Mouse (Mus musculus): Measurements from ENCODE around the gene Tagap1. TPM values are rescaled to one million over a fixed set of nuclear protein-coding genes. Genes with fewer than 3 reads are reported as not detected.
A peak's percentile ranks its signal among the peaks of the same experiment; 100 is the strongest.
"Not testable (repeated sequence)": the region's sequence is repeated elsewhere in the genome, so short reads cannot be mapped to it uniquely, and the experiment has no call there.

The Tagap1 gene
- 19.7 and 20.5 TPM in 2 replicates for polyA plus RNA-seq (2012; rRNA removed)

- H3K27ac ChIP-seq (ENCODE audit: insufficient read depth, low read depth, low read length), result peak within 1 kb of the TSS; percentile 82
- H3K4me3 ChIP-seq (ENCODE audit: insufficient read depth, low read depth, low read length), result peak within 1 kb of the TSS; percentile 74
- under 1% methylated on average over 45 of the region's 51 CpGs for WGBS
- H3K4me1 ChIP-seq (ENCODE audit: control insufficient read depth, insufficient read depth, low read length); H3K36me3 ChIP-seq (ENCODE audit: control insufficient read depth, insufficient read depth, low read length); H3K27me3 ChIP-seq (replicated peaks; ENCODE audit: control insufficient read depth, insufficient read depth, low read length): not testable (repeated sequence)
- peak; percentile 55 for DNase-seq
These were observed at the start of gene Tagap1 for GRCm38 (mm10) chr17:6960776-6961175. Tagap1 (minus strand) TSS chr17:6961156.

GRCm38 (mm10) chr17:7009901-7010300, 48.9 kb upstream of the Tagap1 start:
- not testable (repeated sequence) for DNase-seq; H3K27me3 ChIP-seq (replicated peaks; ENCODE audit: control insufficient read depth, insufficient read depth, low read length); H3K4me1 ChIP-seq (ENCODE audit: control insufficient read depth, insufficient read depth, low read length); H3K27ac ChIP-seq (ENCODE audit: insufficient read depth, low read depth, low read length); H3K36me3 ChIP-seq (ENCODE audit: control insufficient read depth, insufficient read depth, low read length); H3K4me3 ChIP-seq (ENCODE audit: insufficient read depth, low read depth, low read length)
- 54% methylated on average over 6 of the region's 9 CpGs for WGBS

GRCm38 (mm10) chr17:7009440-7009839, 48.5 kb upstream of the Tagap1 start:
- WGBS, result no CpG with 5 or more reads among the region's 7 CpGs
- not testable (repeated sequence) for H3K4me1 ChIP-seq (ENCODE audit: control insufficient read depth, insufficient read depth, low read length); H3K27me3 ChIP-seq (replicated peaks; ENCODE audit: control insufficient read depth, insufficient read depth, low read length); H3K27ac ChIP-seq (ENCODE audit: insufficient read depth, low read depth, low read length); H3K36me3 ChIP-seq (ENCODE audit: control insufficient read depth, insufficient read depth, low read length); H3K4me3 ChIP-seq (ENCODE audit: insufficient read depth, low read depth, low read length); DNase-seq

- not testable (repeated sequence) for H3K36me3 ChIP-seq (ENCODE audit: control insufficient read depth, insufficient read depth, low read length); H3K4me1 ChIP-seq (ENCODE audit: control insufficient read depth, insufficient read depth, low read length); H3K27me3 ChIP-seq (replicated peaks; ENCODE audit: control insufficient read depth, insufficient read depth, low read length); H3K27ac ChIP-seq (ENCODE audit: insufficient read depth, low read depth, low read length); DNase-seq; H3K4me3 ChIP-seq (ENCODE audit: insufficient read depth, low read depth, low read length)
These were observed 47.9 kb upstream of the Tagap1 start for GRCm38 (mm10) chr17:7008885-7009284.

- DNase-seq; H3K4me3 ChIP-seq (ENCODE audit: insufficient read depth, low read depth, low read length); H3K27ac ChIP-seq (ENCODE audit: insufficient read depth, low read depth, low read length); H3K27me3 ChIP-seq (replicated peaks; ENCODE audit: control insufficient read depth, insufficient read depth, low read length); H3K36me3 ChIP-seq (ENCODE audit: control insufficient read depth, insufficient read depth, low read length); H3K4me1 ChIP-seq (ENCODE audit: control insufficient read depth, insufficient read depth, low read length): not testable (repeated sequence)
- WGBS, result 46% methylated on average over 4 of the region's 4 CpGs
These were observed 44.7 kb upstream of the Tagap1 start for GRCm38 (mm10) chr17:7005646-7006045.

- not testable (repeated sequence) for H3K27ac ChIP-seq (ENCODE audit: insufficient read depth, low read depth, low read length); H3K4me3 ChIP-seq (ENCODE audit: insufficient read depth, low read depth, low read length); H3K27me3 ChIP-seq (replicated peaks; ENCODE audit: control insufficient read depth, insufficient read depth, low read length); H3K4me1 ChIP-seq (ENCODE audit: control insufficient read depth, insufficient read depth, low read length); H3K36me3 ChIP-seq (ENCODE audit: control insufficient read depth, insufficient read depth, low read length); DNase-seq
- WGBS, result no CpG with 5 or more reads among the region's 3 CpGs
These were observed 42.4 kb upstream of the Tagap1 start for GRCm38 (mm10) chr17:7003392-7003791.

GRCm38 (mm10) chr17:7001790-7002585, 41.0 kb upstream of the Tagap1 start:
- H3K4me1 ChIP-seq (ENCODE audit: control insufficient read depth, insufficient read depth, low read length); H3K36me3 ChIP-seq (ENCODE audit: control insufficient read depth, insufficient read depth, low read length); H3K27me3 ChIP-seq (replicated peaks; ENCODE audit: control insufficient read depth, insufficient read depth, low read length); DNase-seq; H3K4me3 ChIP-seq (ENCODE audit: insufficient read depth, low read depth, low read length); H3K27ac ChIP-seq (ENCODE audit: insufficient read depth, low read depth, low read length): not testable (repeated sequence)
- WGBS, result 74% methylated on average over 9 of the region's 12 CpGs

- not testable (repeated sequence) for H3K36me3 ChIP-seq (ENCODE audit: control insufficient read depth, insufficient read depth, low read length); H3K27me3 ChIP-seq (replicated peaks; ENCODE audit: control insufficient read depth, insufficient read depth, low read length); H3K4me3 ChIP-seq (ENCODE audit: insufficient read depth, low read depth, low read length); H3K27ac ChIP-seq (ENCODE audit: insufficient read depth, low read depth, low read length); DNase-seq; H3K4me1 ChIP-seq (ENCODE audit: control insufficient read depth, insufficient read depth, low read length)
- 63% methylated on average over 1 of the region's 7 CpGs for WGBS
These were observed 37.0 kb upstream of the Tagap1 start for GRCm38 (mm10) chr17:6997778-6998490.

- not testable (repeated sequence) for H3K36me3 ChIP-seq (ENCODE audit: control insufficient read depth, insufficient read depth, low read length); DNase-seq; H3K4me1 ChIP-seq (ENCODE audit: control insufficient read depth, insufficient read depth, low read length); H3K27ac ChIP-seq (ENCODE audit: insufficient read depth, low read depth, low read length); H3K27me3 ChIP-seq (replicated peaks; ENCODE audit: control insufficient read depth, insufficient read depth, low read length); H3K4me3 ChIP-seq (ENCODE audit: insufficient read depth, low read depth, low read length)
- 82% methylated on average over 8 of the region's 8 CpGs for WGBS
These were observed 35.9 kb upstream of the Tagap1 start for GRCm38 (mm10) chr17:6996826-6997225.

GRCm38 (mm10) chr17:6995504-6995903, 34.5 kb upstream of the Tagap1 start:
- not testable (repeated sequence) for DNase-seq; H3K36me3 ChIP-seq (ENCODE audit: control insufficient read depth, insufficient read depth, low read length); H3K27me3 ChIP-seq (replicated peaks; ENCODE audit: control insufficient read depth, insufficient read depth, low read length); H3K4me1 ChIP-seq (ENCODE audit: control insufficient read depth, insufficient read depth, low read length); H3K4me3 ChIP-seq (ENCODE audit: insufficient read depth, low read depth, low read length); H3K27ac ChIP-seq (ENCODE audit: insufficient read depth, low read depth, low read length)
- no CpG with 5 or more reads among the region's 6 CpGs for WGBS

GRCm38 (mm10) chr17:6986118-6986517, 25.2 kb upstream of the Tagap1 start:
- WGBS, result 90% methylated on average over 1 of the region's 1 CpGs
- H3K4me1 ChIP-seq (ENCODE audit: control insufficient read depth, insufficient read depth, low read length); DNase-seq; H3K36me3 ChIP-seq (ENCODE audit: control insufficient read depth, insufficient read depth, low read length); H3K27ac ChIP-seq (ENCODE audit: insufficient read depth, low read depth, low read length); H3K27me3 ChIP-seq (replicated peaks; ENCODE audit: control insufficient read depth, insufficient read depth, low read length); H3K4me3 ChIP-seq (ENCODE audit: insufficient read depth, low read depth, low read length): not testable (repeated sequence)

All from kidney, adult 2 months (tissue).